Mouse (Mus musculus) left cerebral cortex, adult 18-20 months (tissue): ENCODE results near the gene Serpina3k. TPM values are rescaled to one million over a fixed set of nuclear protein-coding genes. Genes with fewer than 3 reads are reported as not detected.
"Not testable (repeated sequence)": the region's sequence is repeated elsewhere in the genome, so short reads cannot be mapped to it uniquely, and the experiment has no call there.

Experiments
- DNase-seq, 2 experiments: peaks; one replicate each; pipeline ENCODE4 v3.0.0; 2021 to 2022; ENCODE audit warnings: low spot score in 2 of 2, mixed read lengths in 1 of 2
- total RNA-seq, 2 experiments: library from RNA; stranded (reverse); gene quantifications; 2 replicates each; pipeline ENCODE4 v1.2.3; 2021

Gene Serpina3k
- total RNA-seq, 2 experiments from 2014 or later: not detected

GRCm38 (mm10) chr12:104386878-104387277 is 48.6 kb downstream of the Serpina3k start:
- DNase-seq: not testable (repeated sequence)

- no peak for DNase-seq
Observed at GRCm38 (mm10) chr12:104388477-104388876, 50.2 kb downstream of the Serpina3k start.

GRCm38 (mm10) chr12:104391057-104391456 is 52.8 kb downstream of the Serpina3k start:
- DNase-seq: not testable (repeated sequence)

Other genes starting within 250 kb of the Serpina3k start
- gene Serpina5, start 237.4 kb upstream of the Serpina3k start, total RNA-seq: not detected
- gene Serpina3a, start 225.8 kb upstream of the Serpina3k start, total RNA-seq: not detected
- gene Serpina3b, start 210.5 kb upstream of the Serpina3k start, total RNA-seq: not detected
- gene Serpina3c, start 184.6 kb upstream of the Serpina3k start, total RNA-seq: not detected
- not detected for gene Serpina3f, start 123.9 kb upstream of the Serpina3k start, total RNA-seq
- gene Serpina3g, start 102.2 kb upstream of the Serpina3k start, total RNA-seq: under 1 TPM in 1 of 2 experiments, not detected in 1; 0.44 TPM
- not detected for gene Serpina3i, start 75.4 kb upstream of the Serpina3k start, total RNA-seq
- gene Serpina3j, start 23.9 kb upstream of the Serpina3k start, total RNA-seq: not detected
- gene Serpina3m, start within 50 bp of the Serpina3k start, total RNA-seq: under 1 TPM in 1 of 2 experiments, not detected in 1; 0.21 TPM
- 10 to 100 TPM; 13.4 to 20.2 TPM for gene Serpina3n, start 68.2 kb downstream of the Serpina3k start, total RNA-seq
- gene Gsc, start 134.8 kb downstream of the Serpina3k start, total RNA-seq: not detected